Mouse (Mus musculus): ENCODE measurements around the gene Lypd5.
A peak's percentile ranks its signal among the peaks of the same experiment; 100 is the strongest.

The Lypd5 gene

DNA sequence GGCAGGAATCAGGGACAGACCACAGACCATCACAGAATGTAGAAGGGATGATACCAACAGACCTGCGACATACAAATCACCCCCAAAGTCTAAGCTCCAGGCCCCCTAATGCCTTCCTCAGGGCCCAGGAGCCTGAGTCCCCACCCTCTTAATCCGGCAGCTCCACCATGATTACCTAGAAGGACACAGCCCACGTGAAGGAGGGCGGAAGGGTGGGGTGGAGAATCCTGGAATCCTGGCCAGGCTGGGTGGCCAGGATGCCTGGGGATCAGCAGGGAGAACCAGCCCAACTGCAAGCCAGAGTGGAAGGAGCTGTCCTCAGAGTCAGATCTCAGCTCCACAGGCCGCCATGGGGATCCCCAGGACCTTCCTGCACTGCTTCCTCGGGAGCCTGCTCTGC, at the start of gene Lypd5:
TSS of gene Lypd5 (plus strand) at position 301 of the 400 bp plus-strand sequence.
- DNase-seq = no peak

DNA sequence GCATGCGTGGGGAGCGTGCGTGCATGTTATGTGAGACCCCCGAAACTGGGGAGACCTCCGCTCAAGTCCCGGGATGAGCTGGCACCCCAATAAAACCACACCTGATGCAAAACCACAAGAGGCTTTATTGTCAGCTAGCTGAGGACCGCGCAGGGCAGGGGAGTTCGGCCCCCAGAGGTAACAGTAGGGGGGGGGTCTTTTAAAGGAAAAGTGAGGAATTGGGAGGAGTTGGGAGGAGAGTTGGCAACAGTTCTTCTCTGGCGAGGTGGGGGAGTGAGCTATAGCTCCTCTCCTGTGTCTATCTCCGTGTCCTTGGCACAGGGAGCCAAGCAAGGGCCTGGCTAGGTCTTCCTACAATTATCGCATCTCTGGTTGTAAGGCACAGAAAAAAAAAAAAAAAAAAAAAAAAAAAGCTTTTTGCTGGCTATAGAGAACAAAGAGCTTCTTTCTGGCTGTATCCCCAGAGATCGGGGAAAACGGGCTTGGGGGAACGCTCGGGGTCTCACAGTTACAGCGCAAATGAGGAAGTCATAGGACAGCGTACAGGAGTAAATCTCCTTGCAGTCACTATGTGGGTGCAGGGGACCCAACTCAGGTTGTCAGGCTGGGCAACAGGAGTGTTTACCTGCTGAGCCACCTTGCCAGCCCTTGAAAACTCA, 49.0 kb upstream of the Lypd5 start:
- peak; percentile 75 for DNase-seq

DNA sequence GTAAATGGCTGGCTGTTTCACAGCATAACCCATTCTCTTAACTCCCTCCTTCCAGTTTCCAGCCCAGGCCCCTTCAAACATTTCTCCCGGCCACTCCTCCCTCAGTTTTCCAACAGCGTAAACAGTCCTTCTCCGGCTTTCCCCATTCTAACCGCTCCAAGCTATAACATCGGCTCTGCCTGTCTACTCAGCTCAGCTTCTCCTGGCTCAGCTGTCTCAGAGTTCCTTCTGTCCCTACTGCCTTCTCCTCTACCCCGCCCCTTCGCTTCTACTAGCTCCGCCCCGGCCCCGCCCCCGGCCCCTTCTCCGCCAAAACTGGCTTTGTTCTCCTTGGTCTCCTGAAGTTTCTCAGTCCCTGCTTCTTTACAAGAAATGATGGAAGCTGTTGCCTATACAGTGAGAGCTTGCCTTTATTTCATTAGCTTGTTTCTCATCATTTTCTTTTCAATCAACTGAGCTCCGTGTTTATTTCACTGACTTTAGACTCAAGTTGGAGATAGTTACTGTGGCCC, 48.2 kb upstream of the Lypd5 start, which contains the start of gene Zfp61:
TSS of gene Zfp61 (minus strand) at position 462 of the 512 bp plus-strand sequence.
- peak; percentile 40 for DNase-seq

DNA sequence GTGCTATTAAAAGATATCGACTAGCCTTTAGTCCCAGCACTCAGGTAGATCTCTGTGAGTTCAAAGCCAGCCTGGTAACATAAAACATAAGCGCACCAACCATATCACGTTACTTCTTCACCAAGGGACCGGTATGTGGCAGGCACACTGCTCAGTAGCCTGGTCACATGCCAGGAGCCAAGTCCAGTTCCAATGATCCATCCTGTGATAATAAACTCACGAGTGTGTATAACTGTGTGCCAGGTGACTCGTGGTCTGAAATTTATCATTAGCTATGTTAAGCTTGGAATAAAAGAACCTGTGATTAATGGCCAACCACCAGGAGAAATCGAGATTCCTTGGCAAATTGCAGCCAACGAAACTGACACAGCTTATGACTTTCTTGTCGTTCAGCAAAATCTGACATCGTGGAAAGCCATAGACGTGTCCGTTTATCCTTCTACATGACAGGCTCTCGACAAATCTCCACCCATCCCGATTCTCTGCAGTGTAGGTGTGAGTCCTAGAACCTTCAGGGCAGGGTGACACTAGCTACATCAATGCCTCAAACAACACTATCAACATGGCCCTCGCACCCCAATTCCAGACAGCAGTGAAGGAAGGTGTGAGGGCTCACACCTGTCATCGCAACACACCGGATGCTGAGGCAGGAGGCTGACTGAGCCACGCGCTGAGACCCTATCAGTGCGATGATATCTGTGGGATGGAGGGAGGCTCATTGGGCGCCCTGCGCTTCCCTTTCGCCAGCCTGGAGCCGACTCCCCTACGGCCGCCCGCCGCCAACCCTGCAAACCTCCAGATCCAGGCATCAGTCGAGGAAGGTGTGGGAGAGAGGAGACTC, 33.0 kb upstream of the Lypd5 start:
- peak; percentile 66 for DNase-seq

DNA sequence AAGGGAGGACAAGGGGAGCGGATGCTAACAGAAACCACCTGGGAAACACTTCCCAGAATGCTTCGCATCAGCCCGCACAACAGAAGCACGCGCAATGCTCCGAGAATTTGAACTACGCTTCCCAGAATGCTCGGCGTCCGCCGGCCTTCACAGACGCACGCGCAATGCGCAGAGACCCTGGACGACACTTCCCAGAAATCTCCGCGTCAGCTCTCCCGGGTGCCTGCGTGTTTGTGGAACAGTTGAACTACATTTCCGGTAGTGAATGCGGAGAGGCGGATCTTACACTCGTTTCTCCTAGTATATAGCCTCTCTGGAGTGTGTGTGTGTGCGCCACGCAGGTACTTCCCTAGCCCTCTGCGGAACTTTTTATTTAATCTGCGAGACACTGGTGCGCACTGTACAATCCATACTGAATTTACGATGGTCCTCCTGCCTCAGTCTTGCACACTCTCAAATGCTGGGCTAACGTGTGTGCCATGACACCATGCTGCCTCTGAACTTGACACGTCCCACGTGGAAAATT, 32.4 kb upstream of the Lypd5 start, which contains the start of gene Zfp94:
TSS of gene Zfp94 (minus strand) at position 100 of the 526 bp plus-strand sequence.
- DNase-seq = peak; percentile 97

DNA sequence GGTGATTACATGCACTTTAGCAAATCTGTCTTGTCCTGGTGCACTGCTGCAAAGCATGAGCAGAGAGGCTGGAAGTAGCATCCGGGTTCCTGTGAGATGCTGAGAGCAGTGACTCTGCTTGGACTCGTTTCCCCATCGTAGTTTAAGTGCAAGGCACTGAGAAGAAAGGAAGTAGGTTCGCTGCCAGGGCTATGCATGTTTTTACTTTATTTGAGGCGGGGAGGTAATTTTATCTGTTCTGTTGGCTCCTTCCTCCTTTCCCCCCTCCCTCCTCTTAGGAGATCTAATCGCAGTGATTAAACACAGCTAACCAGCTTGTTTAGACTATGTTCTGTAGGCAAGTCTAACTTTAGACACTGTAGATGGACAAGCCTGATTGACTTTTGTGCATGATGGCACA, 30.1 kb upstream of the Lypd5 start:
- DNase-seq = no peak

DNA sequence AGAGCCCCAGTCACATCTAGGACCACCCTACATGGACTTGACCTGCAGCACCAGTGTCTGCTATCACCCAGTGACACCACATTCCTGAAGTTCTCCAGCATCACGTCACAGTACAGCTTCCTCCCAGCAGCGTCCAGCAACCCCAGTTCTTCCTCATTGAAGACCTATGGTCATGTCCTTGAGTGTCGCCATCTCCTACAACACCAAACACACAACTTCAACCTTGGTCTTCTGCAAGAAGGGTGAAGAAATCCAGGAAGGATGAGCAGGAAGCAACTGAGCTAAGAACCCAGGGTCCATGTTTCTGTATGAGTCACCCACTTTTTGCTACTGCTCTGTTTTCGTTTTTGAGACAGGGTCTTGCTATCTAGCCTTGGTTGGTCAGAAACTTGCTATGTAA, 26.4 kb upstream of the Lypd5 start:
- no peak for DNase-seq

DNA sequence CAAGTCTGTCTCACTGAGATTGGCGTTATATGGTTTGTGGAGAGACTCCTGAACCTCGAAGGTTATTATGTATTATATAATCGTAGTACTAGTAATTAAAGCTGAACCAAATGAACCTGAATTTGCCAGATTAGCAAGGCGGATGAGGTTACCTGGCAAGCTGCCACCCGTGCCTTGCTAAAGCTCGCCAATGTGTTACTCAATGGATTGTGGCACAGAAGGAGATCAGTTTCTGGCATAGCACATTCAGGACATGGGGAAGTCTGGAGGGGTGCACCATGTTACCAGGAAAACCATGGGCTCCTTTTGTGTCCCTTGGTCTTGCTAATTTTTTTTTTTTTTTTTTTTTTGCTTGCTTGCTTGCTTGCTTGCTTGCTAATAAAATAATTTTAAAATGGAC, 23.8 kb upstream of the Lypd5 start:
- DNase-seq = no peak

DNA sequence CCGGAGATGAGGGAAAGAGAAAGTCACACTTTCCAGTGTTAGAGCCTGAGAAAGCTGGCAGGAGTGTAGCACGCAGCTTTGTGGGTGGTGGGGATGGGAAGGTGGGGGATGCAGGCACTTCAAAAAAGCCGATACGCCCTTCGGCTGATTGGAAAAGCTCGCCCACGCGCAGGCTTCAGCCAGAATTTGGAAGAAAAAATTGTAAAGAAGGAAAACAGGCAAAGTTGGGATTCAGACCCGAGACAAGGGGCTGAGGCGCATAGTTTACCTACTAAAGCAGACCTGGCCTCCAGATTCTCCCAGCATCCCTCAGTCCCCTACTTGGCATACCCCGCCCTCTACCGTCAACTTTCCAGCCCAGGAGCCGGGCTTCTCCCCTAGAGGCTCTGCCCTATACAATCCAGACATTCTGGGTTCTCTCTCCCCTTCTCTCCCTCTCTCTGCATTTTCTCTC, 23.3 kb upstream of the Lypd5 start:
- DNase-seq = no peak

DNA sequence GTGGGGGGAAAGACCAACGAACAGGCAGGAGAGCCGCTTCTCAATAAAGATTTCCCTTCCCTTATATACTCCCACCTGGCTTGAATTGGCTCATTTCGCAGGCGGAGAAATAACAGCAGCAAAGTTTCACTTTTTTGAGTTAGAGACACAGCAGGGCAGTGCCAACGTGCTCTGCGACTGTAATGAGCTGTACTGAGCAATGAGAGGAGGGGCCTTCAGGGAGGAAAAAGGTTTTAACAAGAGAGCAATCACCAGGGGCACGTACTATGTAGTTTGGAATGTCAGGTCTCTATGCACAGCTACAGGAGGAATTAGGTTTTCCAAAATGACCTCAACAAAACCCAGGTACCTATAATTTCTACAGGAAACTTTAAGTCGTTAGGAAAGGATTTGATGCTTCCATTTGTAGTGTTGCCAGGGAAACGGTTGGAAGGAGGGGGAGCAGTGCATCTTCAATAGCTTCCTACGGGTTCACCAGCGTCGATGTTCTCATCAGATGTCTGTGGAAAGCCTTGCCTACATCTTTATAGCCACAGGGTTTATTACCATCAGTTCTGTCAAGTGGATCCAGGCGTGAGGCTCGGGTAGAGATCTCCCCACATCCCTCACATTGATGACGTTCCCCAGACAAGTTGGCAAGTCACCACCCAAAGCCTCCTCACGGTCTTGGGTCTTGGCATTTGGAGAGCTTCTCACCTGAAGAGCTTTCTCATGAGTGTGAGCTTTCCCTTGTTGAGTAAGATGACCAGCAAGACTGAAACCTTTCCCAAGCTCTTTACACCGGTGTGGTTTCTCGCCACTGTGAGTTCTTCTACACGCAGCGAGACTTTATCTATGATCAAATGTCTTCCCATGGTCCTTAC, 22.5 kb upstream of the Lypd5 start:
- no peak for DNase-seq

DNA sequence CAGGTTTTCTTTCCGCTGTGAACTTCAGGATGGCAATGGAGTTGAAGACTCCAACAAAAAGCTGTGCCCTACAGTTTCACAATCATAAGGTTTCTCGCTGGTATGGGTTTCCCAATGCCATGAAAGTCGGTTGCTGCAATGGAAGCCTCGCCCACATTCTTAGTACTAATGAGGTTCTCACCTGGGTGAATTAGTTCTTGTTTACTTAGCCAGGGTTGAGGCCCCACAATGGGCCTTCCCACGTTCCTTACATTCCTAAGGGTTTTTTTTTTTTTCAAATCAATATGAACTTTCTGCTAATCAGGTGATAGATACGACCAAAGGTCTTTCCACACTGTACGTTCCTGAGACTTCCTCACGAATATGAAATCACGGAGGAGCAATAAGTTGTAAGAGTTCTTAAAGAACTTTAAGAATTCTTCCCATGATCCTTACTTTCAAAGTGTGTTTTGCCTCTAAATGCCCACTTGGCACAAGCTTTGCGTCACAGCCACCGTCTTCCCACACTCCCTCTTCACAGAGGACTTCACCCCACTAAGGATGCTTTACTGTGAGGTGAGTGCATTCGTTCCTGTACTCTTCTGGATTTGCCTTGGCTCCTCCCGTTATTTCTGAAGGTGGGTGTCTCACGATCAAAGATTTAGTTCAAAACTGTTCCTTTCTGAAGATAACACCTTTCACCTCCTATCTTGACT, 21.6 kb upstream of the Lypd5 start:
- no peak for DNase-seq

DNA sequence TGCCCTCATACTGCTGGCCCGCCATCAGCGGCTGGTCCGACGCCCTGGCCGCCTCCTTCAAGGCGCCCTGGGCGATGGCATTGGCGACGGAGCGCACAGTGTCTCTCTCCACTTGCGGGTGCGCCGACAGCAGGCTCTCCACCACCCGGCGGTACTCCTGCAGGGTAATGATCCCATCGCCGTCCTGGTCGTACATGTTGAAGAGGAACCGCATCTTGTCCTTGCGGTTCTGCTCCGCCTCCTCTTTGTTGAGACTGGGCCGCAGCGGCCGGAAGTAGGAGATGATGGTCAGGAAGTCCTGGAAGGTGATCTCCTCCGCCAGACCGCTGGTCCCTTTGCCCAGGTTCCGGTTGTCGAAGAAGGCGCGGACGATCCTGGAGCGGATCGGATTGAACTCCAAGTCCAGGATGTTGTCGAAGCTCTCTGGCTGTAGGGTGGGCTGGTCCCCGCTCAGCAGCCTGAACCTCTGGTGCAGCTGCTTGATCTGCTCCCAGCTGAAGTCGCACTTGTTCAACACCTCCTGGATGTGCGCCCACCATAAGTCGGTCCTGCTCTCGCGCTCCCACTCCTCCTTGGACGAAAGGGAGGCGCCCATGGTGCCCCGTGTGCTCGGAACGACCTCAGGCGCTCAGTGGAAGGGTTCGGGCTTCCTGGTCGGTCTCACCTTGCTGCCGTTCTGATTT, 15.6 kb upstream of the Lypd5 start, which contains the start of gene Tescl:
TSS of gene Tescl (minus strand) at position 633 of the 683 bp plus-strand sequence.
- peak; percentile 30 for DNase-seq

DNA sequence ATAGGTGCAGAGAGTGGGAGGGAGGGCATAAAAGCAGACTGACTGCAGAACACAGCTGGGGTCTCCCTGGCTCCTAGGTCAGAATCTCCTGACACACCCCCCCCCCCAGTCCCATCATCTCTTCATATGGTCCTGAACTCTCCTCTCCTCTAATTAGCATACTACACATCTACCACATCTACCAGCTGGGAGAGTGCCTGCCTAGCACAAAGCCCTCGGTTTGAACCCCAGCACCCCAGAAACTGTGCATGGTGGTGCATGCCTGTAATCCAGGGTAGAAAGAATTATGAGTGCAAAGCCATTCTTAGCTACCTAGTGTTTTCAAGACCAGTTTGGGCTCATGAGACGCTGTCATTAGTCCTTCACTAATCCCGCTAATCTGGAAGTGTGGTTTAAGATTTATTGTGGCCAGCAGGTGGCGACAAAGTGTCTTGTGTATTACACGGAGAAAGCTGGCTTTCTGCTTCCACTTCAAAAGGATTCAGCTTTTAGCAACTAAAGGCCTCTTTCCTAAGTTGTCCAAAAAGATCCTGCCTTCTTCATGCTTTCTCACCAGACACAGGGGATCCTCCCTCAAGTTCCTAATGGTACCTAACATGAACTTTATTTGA, 13.2 kb upstream of the Lypd5 start:
- DNase-seq = peak; percentile 31

DNA sequence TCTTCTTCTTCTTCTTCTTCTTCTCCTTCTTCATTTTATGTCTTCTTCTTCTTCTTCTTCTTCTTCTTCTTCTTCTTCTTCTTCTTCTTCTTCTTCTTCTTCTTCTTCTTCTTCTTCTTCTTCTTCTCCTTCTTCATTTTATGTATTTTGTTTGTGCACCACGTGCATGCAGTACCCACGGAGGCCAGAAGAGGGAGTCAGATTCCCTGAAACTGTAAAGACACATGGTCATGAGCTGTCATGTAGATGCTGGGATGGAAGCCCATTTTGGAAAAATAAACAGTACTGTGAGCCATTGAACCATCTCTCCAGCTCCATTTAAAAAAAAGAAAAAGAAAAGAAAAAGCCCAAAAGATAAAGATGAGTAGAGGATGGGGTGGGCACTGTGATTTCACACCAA, 10.8 kb upstream of the Lypd5 start:
- DNase-seq = no peak

DNA sequence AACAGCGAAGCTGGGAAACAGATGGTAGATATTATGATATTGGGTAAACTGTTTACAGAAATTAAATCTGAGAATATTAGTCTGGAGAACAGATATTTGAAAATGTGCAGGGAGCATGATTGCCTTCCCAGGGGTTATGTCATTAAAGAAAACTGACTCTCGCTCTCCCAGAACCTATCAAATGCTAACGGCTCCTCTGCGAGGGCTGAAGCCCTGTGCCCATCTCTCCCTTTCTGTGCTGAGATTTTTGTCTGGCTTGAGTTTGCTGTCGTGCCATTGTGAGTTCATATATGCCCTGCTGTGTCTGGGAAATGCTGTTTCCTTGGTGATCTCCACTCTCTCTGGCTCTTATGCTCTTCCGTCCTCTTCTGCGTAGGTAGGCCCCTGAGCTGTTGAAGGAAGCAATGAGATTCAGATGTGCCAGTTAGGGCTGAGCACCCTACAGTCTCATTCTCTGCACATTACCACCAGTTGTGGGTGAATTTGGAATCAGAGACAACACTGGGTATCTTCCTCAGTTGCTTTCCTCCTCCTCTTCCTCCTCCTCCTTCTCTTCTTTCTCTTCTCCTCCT, 5.2 kb upstream of the Lypd5 start:
- no peak for DNase-seq

DNA sequence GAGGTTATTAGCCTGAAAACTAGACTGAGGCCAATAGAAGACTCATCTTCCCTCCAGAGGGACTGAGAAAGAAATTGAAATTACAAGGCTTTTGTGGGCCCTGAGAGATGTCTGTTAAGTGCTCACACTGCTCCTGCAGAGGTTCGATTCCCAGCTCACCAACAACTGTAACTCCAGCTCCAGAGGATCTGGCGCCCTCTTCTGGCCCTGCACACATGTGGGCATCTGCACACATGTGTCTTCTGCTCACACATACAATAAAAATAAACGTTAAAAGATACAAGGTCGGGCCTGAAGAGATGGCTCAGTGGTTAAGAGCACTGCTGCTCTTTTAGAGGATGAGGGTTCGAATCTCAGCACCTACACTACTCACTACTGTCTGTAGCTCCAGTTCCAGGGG, 2.6 kb upstream of the Lypd5 start:
- no peak for DNase-seq

DNA sequence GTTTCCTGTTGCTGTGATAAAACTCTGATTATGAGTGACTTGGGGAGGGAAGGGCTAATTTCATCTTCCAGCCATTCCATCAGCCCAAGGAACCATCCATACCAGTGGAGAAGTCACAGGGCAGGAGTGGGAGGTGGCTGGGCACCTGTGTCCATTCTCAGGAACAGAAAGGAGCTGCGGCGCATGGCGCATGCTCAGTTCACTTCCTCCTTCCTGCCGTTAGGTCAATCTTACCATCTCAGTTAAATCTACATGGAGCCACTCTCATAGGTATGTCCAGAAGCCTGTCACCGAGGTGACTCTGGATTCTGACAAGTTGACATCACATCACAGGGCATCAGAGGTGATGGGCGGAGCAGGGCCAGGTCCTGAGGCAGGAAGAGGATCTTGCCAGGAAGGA, 6.7 kb downstream of the Lypd5 start:
- no peak for DNase-seq

DNA sequence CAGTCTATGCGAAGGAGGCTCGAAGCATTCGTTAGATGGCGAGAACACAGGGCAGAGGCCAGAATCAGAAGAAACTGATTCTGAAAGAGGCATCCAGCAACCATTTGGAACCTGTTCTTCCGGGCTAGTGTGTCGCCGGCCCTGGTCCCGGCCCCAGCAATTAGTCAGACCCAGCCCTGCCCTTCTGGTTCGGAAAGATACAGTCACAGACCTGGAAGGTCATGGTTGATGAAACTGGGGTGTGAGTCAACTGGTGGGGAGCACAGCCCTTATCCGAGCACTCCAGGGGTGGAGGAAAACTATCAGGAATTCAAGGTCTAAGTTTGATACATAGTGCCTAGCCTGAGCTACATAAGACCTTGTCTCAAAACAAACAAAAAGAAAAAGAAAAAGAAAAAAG, 7.1 kb downstream of the Lypd5 start:
- no peak for DNase-seq

DNA sequence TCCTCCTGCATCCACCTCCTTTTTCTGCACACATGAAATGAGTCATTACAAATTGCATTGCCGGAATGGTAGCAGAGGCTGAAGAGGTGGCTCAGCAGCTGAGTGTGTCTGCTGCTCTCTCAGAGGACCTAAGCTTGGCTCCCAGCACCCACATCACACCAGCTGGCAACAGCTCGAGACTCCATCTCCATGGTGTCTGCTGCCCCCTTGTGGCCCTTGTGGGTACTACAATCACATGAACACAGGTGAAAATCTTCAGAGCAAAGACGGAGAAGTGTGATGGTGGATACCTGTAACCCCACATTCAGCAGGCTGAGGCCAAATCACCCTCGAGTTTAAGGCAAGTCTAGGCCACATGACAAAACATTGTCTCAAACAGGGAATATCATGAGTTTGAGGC, 8.9 kb downstream of the Lypd5 start:
- DNase-seq = no peak

DNA sequence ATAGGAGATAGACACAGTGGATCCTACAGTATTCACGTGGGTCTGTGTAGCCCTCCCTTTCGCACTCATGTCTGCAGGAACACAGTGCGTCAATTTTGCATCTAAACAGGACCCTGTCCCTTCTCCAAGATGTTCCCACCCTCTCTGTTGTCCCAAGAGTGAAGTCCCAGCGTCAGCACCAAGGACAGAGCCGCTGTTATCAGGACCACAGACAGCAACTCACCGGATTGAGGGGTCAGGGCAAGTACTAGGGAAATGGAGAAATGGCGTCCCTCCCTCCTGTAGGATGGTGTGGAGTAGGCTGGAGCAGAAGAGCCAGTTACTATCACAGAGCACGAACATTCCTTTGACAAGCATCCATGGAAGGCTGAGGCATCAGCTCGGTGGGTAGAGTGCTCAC, 10.3 kb downstream of the Lypd5 start:
- no peak for DNase-seq

DNA sequence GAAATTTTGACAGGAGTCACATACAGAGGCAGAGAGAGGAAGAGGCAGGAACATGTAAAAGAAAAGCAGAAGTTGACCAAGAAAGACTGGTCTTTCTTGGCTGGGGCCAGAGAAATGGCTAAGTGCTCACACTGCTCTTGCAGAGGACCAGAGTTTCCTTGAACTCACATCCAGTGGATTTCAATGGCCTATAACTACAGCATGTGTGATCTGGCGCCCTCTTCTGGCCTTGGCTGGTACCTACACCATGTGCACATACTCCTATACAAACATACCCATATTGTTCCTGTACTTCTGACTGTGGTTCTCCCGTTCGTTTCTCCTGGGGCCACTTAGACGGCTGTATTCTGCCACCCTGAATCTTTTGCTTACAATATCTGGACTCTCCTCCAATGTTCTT, 12.0 kb downstream of the Lypd5 start:
- DNase-seq = no peak
